Mouse (Mus musculus) c-Kit-negative CD71-positive TER-119-positive erythroid progenitor cells, embryonic 14.5 days (primary cell): ENCODE measurements around the gene Car10.

Experiments used
- DNase-seq: peaks from one replicate; pipeline ENCODE4 v3.0.0-alpha.2; 2013; ENCODE audit warnings: low read depth, low spot score

The Car10 gene

DNA sequence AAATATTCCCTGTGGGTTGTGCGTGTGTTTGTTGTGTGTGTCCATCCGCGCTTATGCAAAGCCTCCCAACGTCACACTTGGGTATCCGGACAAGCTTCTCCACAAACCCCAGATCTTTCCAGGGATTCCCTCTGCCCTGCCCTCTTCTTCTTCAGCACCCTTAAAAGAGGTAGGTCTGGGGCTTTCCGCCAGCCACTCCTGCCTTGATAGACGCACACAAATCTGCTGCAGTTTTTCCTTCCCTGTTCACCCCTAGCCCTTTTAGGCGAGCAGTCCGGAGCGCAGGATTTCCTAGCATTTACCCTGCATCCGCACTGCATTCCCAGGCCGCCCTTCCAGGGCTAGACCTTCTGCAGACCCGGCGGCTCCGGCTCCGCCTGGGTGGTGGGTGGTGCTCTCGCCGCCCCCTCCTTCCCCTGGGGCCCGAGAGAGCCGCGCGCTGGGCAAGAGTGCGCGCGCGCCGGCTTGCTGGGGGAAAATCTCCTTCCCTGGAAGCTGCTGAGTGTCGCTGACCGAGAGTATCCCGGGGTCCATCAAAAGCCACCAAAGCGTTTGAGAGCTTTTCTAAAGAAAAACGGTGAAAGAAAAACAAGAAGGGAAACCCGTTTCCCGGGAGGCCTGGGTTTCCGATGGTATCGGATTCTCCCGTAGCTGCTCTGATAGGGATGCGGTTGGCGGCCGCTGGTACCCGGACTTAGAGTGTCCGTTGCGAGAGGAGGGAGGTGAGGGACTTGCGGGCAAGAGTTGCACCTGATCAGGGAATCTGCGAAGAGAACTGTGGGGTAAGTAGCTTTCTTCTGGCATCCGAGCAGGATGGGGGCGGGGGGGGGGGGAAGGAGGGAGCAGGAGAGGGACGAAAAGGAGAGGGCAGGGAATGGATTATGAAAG lies at the start of gene Car10:
Gene Car10, plus strand, starts transcription at position 88 of the 888 bp plus-strand sequence.
- no peak for DNase-seq

DNA sequence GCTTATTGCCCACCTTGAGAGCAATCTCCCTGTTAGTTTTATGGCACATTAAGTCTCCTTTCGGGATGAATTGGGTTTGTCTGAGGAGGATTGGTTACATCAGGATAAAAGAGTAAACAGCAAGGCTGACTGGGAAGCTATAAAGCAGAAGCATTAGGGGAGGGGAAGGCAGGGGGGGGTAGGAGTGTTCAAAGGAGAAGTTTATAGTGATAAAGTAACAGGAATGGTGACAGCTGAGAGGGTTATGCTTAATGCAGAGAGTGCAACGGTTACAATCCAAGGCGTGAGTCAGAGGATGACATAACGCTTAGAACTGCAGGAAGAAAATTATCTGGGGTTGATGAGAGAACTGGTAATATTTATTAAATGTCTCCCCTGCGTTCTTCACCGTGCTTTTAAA lies 32.8 kb upstream of the Car10 start:
- DNase-seq = no peak

DNA sequence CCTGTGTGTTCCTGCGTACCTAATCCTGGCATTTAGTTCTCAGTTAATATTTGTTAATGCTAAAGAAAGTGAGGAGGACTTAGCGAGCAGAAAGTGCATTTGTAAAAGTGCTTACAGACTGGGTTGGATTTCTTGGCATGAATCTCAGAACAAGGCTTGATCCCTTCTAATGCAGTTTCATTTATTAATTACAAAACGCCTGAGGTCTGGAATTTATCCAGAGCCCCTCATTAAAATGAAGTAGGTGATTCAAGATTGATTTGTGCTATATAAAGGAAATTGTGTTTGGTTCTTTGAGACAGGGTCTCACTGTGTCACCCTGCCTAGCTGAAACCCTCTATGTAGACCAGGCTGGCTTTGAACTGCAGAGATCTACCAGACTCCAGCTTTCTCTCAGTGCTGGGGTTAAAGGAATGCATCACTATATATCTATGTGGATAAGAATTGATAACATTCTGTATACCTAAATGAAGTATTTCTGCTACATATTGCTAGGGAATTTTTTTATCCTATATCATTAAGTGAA lies 32.1 kb upstream of the Car10 start:
- DNase-seq = no peak

DNA sequence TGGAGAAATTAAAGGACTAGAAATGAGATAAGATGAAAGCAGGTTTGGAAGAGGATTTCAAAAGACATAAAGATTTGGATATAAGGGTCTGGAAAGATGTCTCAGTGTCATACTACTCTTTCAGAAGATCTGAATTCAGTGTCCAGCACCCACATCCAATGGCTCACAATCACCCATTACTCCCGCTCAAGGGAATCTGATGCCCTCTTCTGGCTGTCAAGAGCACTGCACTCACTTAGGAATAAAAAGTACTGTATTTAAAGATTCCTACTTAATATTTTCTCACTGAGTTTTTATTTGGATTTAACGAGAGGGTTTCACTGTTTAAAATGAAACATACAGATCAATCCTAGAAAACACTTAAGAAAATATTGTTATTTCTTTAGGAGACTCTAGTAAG lies 2.2 kb upstream of the Car10 start:
- no peak for DNase-seq

DNA sequence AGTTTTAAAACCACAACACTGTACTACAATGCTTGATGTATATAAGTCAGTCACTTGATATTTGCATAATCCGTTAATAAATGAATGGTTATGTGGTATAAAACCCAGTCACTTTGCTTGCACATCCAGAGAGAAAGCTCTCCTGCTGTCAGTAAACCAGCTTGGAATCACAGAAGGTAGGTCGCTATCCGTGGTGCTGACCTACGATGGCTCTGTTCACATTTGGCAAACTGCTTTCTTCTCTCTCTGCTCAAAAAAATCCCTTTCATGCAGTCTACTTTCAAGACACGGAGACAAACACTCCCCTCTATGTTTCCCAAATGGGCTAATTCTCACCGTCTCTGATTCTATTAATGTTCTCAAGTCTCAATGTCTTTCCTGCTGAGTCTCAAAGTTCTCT lies 827 bp upstream of the Car10 start:
- DNase-seq = no peak

DNA sequence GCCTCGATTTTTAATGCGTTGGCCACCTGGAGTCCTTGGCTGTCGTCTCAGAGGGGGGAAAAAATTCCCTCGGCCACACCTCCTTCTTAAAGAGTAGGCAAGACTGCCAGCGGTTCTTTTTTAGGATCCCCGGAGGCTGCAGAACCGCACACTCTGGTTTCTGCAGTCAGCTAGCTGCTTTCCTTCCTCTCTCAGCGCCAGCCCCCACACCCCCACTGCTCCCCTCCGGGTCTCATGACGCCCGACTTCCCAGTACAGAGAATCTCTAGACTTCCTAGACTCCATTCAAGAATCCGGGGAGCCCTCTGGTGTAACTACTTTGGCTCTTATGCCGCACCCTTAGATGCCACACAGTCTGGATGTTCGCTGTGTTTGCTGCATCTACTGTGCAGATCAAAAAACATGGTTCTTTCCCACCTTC lies 387 bp upstream of the Car10 start:
- no peak for DNase-seq

DNA sequence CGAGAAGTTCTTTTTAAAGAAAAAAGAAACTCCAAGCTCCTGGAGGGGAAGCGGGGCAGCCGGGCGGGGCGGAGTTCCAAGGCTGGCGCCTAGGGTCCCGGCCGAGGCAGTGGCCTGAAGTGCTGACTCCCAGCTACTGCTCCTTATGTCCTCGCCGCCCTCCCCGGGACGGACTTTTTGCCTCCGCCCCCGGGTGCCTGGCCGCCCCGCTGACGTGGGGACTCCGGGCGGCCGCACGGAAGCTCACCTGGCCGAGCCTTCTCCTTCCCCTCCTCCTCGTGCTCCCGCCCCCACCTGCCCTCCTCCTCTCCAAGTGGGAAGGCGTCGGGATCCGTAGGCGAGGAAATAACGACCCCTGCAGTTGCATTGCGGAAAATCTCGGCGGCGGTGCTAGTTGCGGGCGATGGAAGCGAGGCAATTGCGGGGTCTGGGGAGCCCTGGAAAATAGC lies 1.1 kb downstream of the Car10 start:
- no peak for DNase-seq

DNA sequence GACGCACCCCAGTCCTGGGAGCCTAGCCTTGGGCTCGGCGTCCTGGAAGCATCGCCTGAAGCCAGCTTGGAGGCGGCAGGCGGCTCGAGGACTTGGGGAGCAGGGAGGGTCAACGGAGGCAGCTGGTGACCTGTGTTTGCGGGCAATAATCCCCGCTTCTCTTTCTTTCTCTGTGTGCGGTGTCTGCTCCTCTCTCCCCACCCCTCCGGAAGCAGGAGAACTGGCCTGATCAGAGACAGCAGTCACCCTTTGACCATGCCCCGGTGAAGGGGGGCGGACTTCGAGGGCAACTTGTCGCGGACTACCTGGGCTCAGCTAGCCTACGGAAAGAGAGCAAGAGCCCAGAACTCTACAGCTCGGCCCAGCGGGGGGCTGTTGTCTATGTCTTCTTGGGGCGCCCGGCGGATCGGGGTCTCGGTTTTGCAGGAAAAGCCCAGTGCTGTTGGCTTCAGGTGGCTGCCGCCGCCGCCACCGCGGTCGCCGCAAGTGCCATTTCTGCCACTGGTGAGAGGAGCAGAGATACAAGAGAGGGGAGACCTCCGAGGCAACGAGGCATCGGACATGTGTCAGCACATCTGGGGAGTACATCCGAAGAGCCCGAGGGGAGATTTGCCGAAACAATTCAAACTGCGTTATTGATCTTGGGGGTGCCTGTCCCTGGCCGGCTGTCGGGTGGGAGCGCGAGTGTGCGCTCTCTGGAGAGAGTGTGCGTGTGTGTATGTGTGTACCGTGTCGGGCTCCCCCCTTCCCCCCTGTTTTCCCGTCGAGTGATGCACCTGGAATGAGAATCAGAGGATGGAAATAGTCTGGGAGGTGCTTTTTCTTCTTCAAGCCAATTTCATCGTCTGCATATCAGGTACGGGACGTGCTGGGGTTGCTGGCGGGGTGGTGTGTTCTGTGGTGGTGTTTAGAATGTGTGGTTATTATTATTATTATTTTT lies 1.9 kb downstream of the Car10 start:
- DNase-seq = no peak

DNA sequence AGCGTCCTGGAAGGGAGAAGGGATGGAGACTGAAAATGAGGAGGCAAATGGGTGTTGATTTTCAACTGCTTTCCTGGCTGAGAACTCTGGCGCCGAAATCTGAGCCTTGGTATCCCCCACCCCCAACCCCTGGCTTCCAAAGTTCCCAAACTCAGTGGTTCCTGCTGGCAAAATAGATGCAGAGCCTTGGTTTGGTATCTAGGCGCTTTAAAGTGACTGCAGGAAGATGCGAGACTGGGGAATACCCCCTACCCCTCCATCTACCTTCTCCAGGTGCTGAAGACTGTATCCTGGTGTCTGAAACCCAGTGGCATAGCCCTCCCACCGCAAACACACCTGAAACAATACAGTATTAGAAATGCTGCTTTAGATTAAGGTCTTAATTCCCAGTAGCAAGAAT lies 2.8 kb downstream of the Car10 start:
- DNase-seq = no peak

DNA sequence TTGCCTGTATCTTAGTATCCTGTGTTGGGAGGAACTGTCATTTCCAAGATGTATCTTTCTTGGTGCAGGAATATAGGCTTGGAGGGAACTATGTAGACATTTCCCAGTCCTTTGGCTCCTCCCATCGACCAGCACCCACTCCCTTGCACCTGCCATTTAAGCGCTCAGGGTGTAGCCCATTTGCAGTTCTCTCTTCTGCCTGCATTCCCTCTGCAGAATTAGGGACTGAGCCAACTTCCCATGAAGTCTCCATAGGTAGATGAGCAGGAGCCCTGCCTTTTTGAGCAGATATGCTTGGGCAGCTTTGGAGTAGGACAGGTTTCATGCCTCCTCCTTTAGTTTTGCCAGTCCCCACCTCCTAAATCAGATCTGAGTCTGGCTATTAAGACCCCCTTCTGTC lies 3.3 kb downstream of the Car10 start:
- no peak for DNase-seq

DNA sequence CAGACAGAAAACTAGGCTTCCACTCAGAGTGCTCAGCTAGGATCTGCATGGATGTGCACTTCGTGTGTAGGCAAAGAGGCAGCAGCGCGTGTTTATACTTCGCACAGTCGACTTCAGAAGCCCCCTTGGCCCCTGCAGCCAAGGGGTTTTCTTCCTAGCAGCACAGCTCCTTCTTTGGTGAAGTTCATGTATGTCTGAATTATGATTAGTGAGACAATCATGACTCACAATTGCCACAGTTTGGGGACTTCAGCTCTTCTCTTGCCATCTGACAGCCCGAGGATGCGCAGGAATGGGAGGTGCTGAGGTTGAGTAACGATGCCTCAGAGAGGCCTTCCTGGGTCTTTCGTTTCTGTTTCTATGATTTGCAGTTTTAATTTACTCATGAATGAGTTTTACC lies 4.5 kb downstream of the Car10 start:
- DNase-seq = no peak

DNA sequence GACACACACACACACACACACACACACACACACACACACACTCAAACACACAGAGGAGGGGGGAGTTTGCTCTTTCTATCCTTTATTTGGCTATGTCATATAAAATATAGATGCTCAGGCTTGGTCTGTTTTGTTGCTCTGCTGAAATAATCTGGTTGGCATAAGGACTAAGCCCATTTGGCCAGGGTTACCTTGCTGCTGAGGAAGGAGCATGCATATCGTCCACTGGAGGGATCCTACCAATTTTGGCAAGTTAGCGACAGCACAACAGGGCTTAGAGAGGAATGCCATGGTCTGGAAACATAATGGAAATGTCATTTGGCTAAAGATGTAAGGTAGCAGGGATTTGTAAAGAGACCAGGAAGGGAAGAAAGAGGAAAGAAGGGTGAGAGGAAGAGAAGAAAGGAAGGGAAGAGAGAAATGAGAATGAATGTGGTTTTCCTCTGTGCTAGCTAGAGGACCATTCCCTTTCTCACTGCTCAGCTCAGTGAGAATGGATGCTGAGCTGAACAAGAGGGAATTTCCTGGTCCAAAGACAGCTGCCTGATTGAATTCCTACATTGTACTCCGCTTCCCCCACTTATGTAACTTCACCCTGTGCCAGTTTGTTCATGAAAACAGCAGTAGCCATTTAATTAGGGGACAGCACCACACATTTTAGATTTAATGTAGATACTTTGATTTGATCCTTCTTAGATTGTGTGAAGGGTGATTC lies 5.4 kb downstream of the Car10 start:
- no peak for DNase-seq

DNA sequence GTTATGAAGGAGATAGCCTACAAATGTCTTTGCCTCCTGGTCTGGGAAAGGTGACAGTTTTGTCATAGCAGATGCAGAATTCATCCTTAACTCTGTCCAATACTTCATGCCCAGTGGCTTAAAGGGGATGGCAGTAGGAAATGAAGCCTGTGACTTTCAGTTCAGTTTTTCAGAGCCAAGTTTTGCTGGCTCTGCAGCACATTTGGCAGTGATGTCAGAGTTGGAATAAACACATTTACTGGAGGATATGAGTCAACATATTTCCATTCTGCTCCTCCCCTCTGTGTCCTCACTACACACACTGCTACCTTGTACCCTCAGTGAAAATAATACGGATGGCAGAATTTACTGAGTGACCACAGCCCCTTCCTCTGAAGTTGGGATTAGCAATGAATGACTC lies 11.6 kb downstream of the Car10 start:
- DNase-seq = no peak

DNA sequence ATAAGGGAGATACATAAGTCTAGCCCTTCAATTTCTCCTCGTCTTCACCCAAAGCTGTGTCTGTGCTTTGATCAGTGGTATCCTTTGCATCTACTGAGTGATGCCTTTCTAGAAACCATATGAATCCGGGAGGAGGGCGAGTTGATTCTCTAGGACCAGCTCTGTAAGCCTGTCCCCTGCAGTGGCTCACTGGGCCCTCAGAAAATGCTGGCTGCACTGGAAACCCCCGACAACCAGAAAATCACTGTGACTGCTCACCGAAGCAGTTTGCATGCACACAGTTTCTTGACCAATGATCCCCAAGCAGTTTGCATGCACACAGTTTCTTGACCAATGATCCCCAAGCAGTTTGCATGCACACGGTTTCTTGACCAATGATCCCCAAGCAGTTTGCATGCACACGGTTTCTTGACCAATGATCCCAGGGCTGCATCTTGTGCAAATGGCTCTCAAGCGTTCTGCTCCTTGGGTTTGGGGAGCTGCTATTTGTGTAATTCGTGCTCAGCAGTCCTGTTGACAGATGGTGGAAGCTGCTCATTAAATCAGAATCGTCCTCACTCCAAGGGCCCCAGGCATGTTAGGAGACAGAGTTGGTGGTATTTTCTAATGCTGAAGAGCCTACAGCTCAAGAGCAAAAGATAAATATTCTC lies 23.1 kb downstream of the Car10 start:
- DNase-seq = no peak

DNA sequence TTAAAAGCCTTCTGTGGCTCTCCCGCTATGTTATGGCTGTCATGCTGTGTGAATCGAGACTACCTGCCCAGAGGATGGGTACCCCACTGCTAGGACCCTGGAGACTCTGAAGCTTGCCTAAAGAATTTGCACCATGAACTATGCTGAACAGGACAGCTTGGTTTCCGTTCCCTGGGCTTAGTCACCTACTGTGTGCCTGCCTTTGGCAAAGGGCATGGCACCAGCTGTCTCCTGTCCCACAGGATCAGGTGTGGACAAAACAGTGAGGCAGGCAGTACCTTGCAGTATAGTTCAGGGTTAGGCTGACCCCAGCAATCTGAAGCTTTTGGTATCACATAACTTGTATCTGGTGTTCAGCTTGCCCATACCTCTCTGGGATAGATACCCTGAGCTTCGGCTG lies 25.9 kb downstream of the Car10 start:
- no peak for DNase-seq

DNA sequence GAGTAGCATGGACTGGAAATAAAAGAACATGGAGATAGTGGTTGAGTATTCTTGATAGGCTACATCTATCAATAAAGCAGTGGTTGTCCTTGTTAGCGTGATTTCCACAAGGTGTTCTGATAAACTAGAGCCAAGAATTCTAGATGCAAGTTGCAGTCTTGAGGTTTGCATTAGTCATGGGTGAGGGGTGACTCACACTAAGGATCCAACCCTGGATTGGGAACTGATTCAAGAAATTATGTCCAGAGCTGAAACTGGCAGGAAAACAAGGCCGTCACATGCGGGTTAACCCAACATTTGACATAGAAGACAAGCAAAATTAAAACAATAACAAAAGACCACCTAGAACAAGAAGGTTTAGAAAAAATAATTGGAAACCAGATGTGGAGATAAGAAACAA lies 28.6 kb downstream of the Car10 start:
- no peak for DNase-seq

DNA sequence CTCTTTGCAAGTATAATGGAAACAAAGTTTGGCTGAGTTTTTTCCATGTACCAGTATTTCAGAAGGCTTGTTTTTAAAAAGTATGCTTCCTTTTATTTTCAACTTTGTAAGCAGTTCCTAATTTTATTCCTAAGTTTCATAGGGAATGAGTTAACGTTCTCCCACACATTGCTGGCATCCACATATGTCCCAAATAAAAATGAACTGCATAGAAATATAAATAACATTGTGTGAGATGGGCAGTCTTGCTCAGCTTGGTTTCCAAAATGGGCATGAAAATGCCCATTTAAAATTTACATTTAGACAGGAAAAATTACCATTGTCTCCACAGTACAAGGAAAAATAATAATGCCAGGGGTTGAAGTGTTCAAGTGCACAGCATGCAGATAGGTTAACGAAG lies 30.7 kb downstream of the Car10 start:
- DNase-seq = no peak

DNA sequence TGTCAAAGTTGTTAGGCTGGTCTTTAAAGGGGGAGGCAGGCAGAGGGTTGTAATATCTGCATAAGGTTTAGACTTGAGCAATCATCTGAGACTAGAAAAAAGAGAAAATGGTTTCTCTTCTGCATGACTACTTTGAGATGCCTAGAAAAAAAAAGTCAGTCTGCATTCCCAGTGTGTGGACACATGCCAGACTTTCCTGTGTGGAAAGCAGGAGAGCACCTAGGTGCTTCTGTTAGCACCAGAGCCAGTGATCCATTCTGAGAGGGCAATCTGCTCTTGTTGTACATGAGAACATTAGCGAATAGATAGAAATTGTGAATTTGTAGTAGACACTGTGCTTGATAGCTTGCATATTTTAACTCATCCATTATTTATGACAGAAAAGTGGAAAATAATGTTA lies 40.0 kb downstream of the Car10 start:
- DNase-seq = no peak

DNA sequence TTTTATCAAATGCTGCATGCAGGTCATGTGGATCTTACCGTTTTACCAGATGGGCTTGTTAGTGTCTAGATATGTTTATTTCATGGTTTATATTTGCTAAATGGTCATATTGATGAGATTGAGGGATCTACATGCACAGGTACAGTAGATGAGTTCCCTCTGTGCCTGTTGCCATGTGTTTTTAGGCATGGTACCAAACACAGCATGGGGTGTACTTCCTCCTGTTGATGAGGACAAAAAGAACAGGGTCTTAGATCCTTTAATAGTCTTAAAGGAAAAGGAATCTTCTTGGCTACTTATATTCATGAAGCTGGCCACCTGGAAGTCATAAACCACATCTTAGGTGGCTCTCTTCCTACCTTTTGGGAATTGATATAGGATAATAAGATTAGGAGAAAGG lies 43.9 kb downstream of the Car10 start:
- no peak for DNase-seq

DNA sequence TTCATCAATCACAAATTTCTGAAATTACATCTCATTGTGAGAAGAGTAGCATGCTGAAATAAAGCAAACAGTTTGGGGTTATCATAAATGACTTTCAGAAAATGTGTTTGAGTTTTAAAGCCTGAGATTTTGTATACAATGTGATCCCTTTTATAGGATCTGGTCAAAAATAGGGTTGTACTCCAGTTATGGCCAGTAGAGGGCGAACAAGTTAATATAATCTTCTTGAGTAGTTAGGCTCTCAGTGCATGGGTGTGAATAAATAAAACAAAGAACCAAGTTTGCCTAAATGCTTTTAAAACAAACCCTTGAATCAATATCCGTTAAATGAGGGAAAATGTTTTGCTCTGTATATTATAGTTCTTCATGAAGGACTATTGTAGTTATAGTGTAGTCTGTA lies 46.7 kb downstream of the Car10 start:
- DNase-seq = no peak

DNA sequence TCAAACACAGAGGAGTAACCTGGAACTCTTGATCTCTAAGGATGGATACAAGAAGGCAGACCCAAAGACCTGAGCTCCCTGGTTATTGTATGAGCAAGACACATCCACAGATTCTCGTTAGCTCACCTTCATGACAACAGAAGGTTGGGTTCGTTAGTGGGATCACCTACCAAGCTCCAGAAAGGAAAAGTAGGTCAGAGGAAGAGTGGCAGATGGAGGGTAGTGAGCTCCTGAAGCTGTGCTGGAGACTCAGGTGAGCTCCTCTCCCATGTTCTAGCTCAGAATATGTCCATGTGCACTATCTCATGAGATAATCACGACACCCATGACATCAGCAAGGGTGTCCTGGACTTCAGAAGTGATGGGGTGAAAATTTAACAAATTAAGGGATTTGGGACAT lies 57.1 kb downstream of the Car10 start:
- DNase-seq = no peak
